Mouse (Mus musculus) liver, embryonic 15.5 days (tissue): ENCODE measurements at regions not wholly inside any gene's neighbourhood (a gene's known extent, or its start where the extent isn't known, plus 50 kb on each side); places are given as distances from the start of the nearest gene placed in this dataset.

Source experiments
- ATAC-seq: fragments of 200-750 bp; cut with Nextera tagmentation; 2 replicates; pipeline ENCODE4 v1.8.0; 2017; ENCODE audit warnings: moderate number of reproducible peaks, mild to moderate bottlenecking, moderate library complexity; ENCODE audit not compliant: insufficient read depth
- H3K27ac ChIP-seq: fragments of 300-500 bp; sonication (generic); replicated peaks from 2 replicates; pipeline ENCODE4 v1.5.1; 2015; ENCODE audit warnings: mild to moderate bottlenecking, inconsistent platforms
- H3K27me3 ChIP-seq: fragments of 300-500 bp; sonication (generic); 2 replicates; pipeline ENCODE4 v1.6.1; 2015; ENCODE audit warnings: mild to moderate bottlenecking, inconsistent platforms
- H3K36me3 ChIP-seq: fragments of 300-500 bp; sonication (generic); replicated peaks from 2 replicates; pipeline ENCODE4 v1.6.1; 2015; ENCODE audit warnings: moderate library complexity, mild to moderate bottlenecking, inconsistent platforms
- H3K4me1 ChIP-seq: fragments of 300-500 bp; sonication (generic); replicated peaks from 2 replicates; pipeline ENCODE4 v1.6.1; 2015; ENCODE audit warnings: inconsistent platforms
- H3K4me2 ChIP-seq: fragments of 300-500 bp; sonication (generic); 2 replicates; pipeline ENCODE4 v1.6.1; 2015; ENCODE audit warnings: moderate library complexity, mild to moderate bottlenecking, inconsistent platforms
- H3K4me3 ChIP-seq: fragments of 300-500 bp; sonication (generic); replicated peaks from 2 replicates; pipeline ENCODE4 v1.5.1; 2015; ENCODE audit warnings: mild to moderate bottlenecking, inconsistent platforms
- H3K9ac ChIP-seq: fragments of 300-500 bp; sonication (generic); 2 replicates; pipeline ENCODE4 v1.6.1; 2015; ENCODE audit warnings: moderate library complexity, mild to moderate bottlenecking, inconsistent platforms
- H3K9me3 ChIP-seq: fragments of 300-500 bp; sonication (generic); replicated peaks from 2 replicates; pipeline ENCODE4 v1.6.1; 2016; ENCODE audit warnings: inconsistent platforms
- WGBS: fragments of 180-500 bp; shearing (Covaris S2); methylation state at CpG from one replicate; pipeline ENCODE4 v1.1.7; 2015; ENCODE audit warnings: mixed read lengths; ENCODE audit not compliant: insufficient replicate concordance; 5-methylcytosine and 5-hydroxymethylcytosine counted together

DNA sequence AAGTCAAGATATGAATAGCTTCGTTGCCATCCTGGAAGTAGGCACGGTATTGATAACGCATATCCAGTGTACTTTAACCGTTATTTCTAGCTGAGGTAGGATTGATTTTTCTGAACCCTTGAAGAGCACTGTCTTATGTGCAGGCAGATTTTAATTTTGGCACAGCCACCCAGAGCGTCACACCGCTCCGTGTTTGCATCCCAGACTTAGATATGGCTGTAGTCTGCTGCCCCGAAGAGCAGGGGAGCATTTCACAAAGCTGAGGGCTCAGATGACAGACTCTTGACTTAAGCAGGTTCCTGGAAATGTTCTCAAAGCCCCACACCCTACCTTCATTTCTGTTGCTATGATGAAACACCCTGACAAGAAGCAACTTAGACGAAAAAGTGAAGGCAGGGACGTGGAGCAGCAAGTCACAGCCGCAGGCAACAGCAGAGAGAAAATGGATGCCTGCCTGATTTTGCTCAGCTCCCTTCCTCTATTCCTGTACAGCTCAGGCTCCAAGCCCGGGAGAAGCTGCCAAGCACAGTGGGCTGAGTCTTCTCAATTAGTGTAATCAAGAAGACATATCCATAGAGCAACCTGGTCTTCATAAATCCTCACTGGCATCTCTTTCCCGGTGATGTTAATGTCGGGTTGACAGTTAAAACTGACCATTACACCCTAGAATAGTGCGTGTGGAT is 164.9 kb upstream of the Cdh4 start:
- H3K4me3 ChIP-seq = no peak overlapping the region
- 70% methylated on average over 15 of the region's 15 CpGs for WGBS
- no peak for ATAC-seq

GRCm38 (mm10) chr2:179277887-179278282 is 164.3 kb upstream of the Cdh4 start:
- Histone ChIP-seq H3K4me2 (no peak overlapping the region), H3K36me3 (no peaks in the 10 kb centered on the region), H3K27me3 (no peaks in the 10 kb centered on the region), H3K27ac (no peak overlapping the region), H3K4me1 (no peaks in the 10 kb centered on the region), H3K9ac (no peak overlapping the region), H3K9me3 (no peaks in the 10 kb centered on the region), H3K4me3 (no peak overlapping the region)
- no peak for ATAC-seq
- 41% methylated on average over 4 of the region's 4 CpGs for WGBS

More for the DNA sequence above, 164.9 kb upstream of the Cdh4 start:
- Histone ChIP-seq H3K9ac (no peak overlapping the region), H3K9me3 (no peaks in the 10 kb centered on the region), H3K27ac (no peak overlapping the region), H3K27me3 (no peaks in the 10 kb centered on the region), H3K4me1 (no peaks in the 10 kb centered on the region), H3K36me3 (no peaks in the 10 kb centered on the region), H3K4me2 (no peak overlapping the region)

DNA sequence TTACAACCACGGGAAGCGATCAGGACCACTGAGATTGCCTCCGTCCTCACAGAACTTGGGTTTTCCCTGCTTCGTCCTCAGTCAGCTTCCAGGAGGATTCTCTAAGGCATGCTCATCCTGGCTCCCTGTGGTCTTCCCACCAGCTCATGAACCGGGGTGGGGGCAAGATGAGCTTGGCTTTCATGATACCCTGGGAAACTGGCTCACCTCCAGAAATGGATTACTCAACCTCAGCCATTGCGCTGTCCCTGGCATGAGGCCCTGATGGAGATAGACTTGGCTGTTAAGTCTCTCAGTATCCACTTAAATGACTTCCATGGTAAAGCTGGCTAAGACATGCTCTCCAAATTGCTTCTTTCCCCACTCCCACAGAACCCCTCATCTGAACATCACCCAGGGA is 160.0 kb upstream of the Cdh4 start:
- 66% methylated on average over 6 of the region's 6 CpGs for WGBS
- H3K27ac ChIP-seq = no peak overlapping the region
- no peak overlapping the region for H3K4me2 ChIP-seq
- no peaks in the 10 kb centered on the region for H3K27me3 ChIP-seq
- no peak overlapping the region for H3K9ac ChIP-seq
- H3K36me3 ChIP-seq = no peaks in the 10 kb centered on the region
- no peak overlapping the region for H3K4me3 ChIP-seq
- no peak for ATAC-seq
- H3K9me3 ChIP-seq = no peaks in the 10 kb centered on the region
- no peaks in the 10 kb centered on the region for H3K4me1 ChIP-seq

DNA sequence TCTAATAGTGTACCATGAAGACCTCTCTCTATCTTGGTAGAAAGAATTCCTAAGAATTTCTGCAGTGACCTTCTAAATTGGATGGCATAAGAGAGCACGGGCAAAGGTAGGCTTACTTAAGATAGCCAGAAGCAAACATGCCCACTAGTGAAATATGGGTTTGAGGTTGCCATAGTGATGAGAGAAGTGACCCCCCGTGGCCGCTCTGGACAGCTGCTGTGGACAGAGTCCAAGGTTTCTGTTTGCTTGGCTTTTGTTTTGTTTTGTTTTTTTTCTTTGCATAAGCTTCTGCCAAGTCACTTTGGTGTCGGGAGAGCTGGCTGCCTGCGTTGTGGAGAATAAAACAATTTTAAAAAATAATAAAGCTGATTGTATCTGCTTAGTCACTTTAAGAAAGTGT is 151.8 kb upstream of the Cdh4 start:
- H3K4me2 ChIP-seq = no peak overlapping the region
- H3K27ac ChIP-seq = no peak overlapping the region
- no peaks in the 10 kb centered on the region for H3K27me3 ChIP-seq
- no peak overlapping the region for H3K4me3 ChIP-seq
- ATAC-seq = peak; percentile 57; the same call in 1 of the 2 replicates
- 52% methylated on average over 5 of the region's 5 CpGs for WGBS
- peaks cover 5% of the 10 kb centered on the region for H3K9me3 ChIP-seq
- no peaks in the 10 kb centered on the region for H3K36me3 ChIP-seq
- H3K4me1 ChIP-seq = 0 out of 2 replicates have a peak, but pooled peaks cover 5% of the 10 kb centered on the region
- H3K9ac ChIP-seq = no peak overlapping the region

DNA sequence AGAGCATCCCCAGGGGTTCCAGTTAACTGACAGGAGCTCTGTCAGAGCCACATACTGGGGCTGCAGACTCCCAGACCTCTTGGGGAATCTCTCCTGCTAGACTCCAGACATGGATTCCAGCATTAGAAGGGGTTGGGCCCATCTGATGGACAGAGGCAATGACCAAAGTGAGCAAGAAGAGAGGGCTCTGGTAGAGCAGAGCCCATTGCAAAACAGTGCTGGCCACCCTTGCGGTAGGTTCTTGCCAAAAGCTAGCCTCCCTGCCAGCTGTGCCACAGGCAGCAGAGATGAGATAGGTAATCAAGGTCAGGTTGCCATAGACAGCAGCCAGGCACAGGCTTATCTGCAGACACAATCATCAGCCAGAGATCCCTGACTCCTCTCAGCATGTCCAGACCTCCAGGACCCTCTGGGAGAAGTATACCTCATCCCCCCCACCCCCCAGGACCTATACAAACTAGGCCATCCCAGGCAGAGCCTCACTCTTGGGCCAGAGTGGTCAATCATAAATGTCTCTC is 151.1 kb upstream of the Cdh4 start:
- Histone ChIP-seq H3K36me3 (no peaks in the 10 kb centered on the region), H3K4me3 (no peak overlapping the region), H3K9ac (no peak overlapping the region), H3K4me2 (no peak overlapping the region), H3K9me3 (peaks cover 5% of the 10 kb centered on the region), H3K27ac (no peak overlapping the region), H3K27me3 (no peaks in the 10 kb centered on the region), H3K4me1 (0 out of 2 replicates have a peak, but pooled peaks cover 5% of the 10 kb centered on the region)
- ATAC-seq = no peak
- 55% methylated on average over 1 of the region's 1 CpGs for WGBS

GRCm38 (mm10) chr2:179291958-179292357 is 150.3 kb upstream of the Cdh4 start:
- 84% methylated on average over 8 of the region's 8 CpGs for WGBS
- no peaks in the 10 kb centered on the region for H3K27me3 ChIP-seq
- H3K9ac ChIP-seq = no peak overlapping the region
- no peak overlapping the region for H3K4me2 ChIP-seq
- 0 out of 2 replicates have a peak, but pooled peaks cover 5% of the 10 kb centered on the region for H3K4me1 ChIP-seq
- no peak overlapping the region for H3K4me3 ChIP-seq
- no peak for ATAC-seq
- H3K27ac ChIP-seq = no peak overlapping the region
- H3K9me3 ChIP-seq = peaks cover 5% of the 10 kb centered on the region
- no peaks in the 10 kb centered on the region for H3K36me3 ChIP-seq

- Histone ChIP-seq H3K27ac (no peak overlapping the region), H3K4me3 (no peak overlapping the region), H3K36me3 (no peaks in the 10 kb centered on the region), H3K9ac (no peak overlapping the region), H3K4me2 (no peak overlapping the region), H3K27me3 (no peaks in the 10 kb centered on the region), H3K4me1 (0 out of 2 replicates have a peak, but pooled peaks cover 5% of the 10 kb centered on the region), H3K9me3 (peaks cover 5% of the 10 kb centered on the region)
- WGBS = 43% methylated on average over 4 of the region's 4 CpGs
- ATAC-seq = no peak
These were observed 149.7 kb upstream of the Cdh4 start for GRCm38 (mm10) chr2:179292566-179292965.

- Histone ChIP-seq H3K36me3 (no peaks in the 10 kb centered on the region), H3K27me3 (no peaks in the 10 kb centered on the region), H3K9me3 (peaks cover 5% of the 10 kb centered on the region), H3K9ac (no peak overlapping the region), H3K27ac (no peak overlapping the region), H3K4me3 (no peak overlapping the region), H3K4me2 (no peak overlapping the region), H3K4me1 (0 out of 2 replicates have a peak, but pooled peaks cover 5% of the 10 kb centered on the region)
- 63% methylated on average over 8 of the region's 8 CpGs for WGBS
- no peak for ATAC-seq
These were observed 149.1 kb upstream of the Cdh4 start for GRCm38 (mm10) chr2:179293114-179293513.

- Histone ChIP-seq H3K4me3 (no peak overlapping the region), H3K9ac (no peak overlapping the region), H3K27me3 (no peaks in the 10 kb centered on the region), H3K36me3 (no peaks in the 10 kb centered on the region), H3K27ac (no peak overlapping the region), H3K4me2 (no peak overlapping the region), H3K4me1 (no peaks in the 10 kb centered on the region), H3K9me3 (no peaks in the 10 kb centered on the region)
- no peak for ATAC-seq
- 70% methylated on average over 9 of the region's 9 CpGs for WGBS
These were observed 145.2 kb upstream of the Cdh4 start for GRCm38 (mm10) chr2:179297057-179297456.

- Histone ChIP-seq H3K9me3 (no peaks in the 10 kb centered on the region), H3K36me3 (no peaks in the 10 kb centered on the region), H3K27me3 (no peaks in the 10 kb centered on the region), H3K4me3 (no peak overlapping the region), H3K4me2 (no peak overlapping the region), H3K9ac (no peak overlapping the region), H3K4me1 (no peaks in the 10 kb centered on the region), H3K27ac (no peak overlapping the region)
- ATAC-seq = no peak
- WGBS = 40% methylated on average over 8 of the region's 8 CpGs
These were observed 138.5 kb upstream of the Cdh4 start for GRCm38 (mm10) chr2:179303765-179304164.

GRCm38 (mm10) chr2:179307286-179307931 is 134.8 kb upstream of the Cdh4 start:
- no peak for ATAC-seq
- WGBS = 20% methylated on average over 11 of the region's 11 CpGs
- no peaks in the 10 kb centered on the region for H3K9me3 ChIP-seq

More at GRCm38 (mm10) chr2:179307286-179307931, 134.8 kb upstream of the Cdh4 start:
- Histone ChIP-seq H3K4me1 (no peaks in the 10 kb centered on the region), H3K4me2 (no peak overlapping the region), H3K36me3 (no peaks in the 10 kb centered on the region), H3K9ac (no peak overlapping the region), H3K27me3 (no peaks in the 10 kb centered on the region), H3K27ac (no peak overlapping the region), H3K4me3 (no peak overlapping the region)
